Mouse (Mus musculus): ENCODE data around the gene Rps17.
A peak's percentile ranks its signal among the peaks of the same experiment; 100 is the strongest.

Rps17 gene

DNA sequence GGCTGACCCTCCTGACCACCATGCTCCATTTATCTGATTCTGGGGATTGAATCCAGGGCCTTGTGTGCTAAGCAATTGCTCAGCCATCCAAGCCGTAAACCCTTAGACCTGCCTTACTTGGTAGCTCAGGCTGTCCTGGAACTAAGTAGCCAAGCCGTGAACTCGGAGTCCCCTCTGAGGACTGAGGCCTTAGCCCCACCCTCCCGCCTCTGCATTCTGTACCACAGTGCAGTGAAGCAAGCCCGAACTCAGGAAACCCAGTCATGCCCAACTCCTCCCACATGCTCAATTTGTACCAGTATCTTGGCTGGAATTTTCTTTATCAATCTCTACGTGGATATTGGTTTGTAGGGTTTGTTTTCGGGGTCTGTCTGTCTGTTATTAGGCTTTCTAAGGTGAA, 13.2 kb downstream of the Rps17 start:
- DNase-seq = no peak

DNA sequence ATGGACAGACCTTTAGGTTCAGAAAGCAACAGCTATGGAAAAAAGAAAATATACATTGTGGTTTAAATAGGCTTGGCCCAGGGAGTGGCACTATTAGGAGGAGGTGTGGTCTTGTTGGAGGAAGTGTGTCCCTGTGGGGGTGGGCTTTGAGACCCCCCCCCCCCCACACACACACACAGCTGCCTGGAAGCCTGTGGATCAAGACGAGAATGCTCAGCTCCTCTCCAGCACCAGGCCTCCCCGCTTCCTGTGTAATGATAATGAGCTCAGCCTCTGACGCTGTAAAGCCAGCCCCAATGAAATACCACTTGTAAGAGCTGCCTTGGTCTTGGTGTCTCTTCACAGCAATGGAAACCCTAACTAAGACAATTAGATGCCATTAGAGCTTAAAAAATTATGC, 14.3 kb downstream of the Rps17 start:
- DNase-seq = no peak

- no peak for DNase-seq
Measured at GRCm38 (mm10) chr7:81327661-81328060, 17.4 kb downstream of the Rps17 start.

GRCm38 (mm10) chr7:81326859-81327258, 18.2 kb downstream of the Rps17 start:
- no peak for DNase-seq

DNA sequence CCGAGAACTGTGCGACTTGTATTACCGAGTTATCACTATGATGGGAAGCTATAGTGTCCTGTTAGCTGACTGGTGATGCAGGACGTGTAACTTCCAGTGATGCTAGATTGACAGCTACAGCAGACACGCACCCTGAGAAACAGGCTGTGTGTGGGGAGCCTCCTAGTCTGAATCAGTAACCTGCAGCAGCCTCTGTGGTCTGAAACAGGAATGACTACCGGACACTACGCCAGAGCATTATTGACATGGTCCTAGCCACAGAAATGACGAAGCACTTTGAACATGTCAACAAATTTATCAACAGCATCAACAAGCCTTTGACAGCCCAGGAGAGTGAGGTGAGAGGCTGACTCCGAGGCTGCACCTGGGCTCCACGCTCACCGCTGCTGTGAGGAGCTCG, 19.0 kb downstream of the Rps17 start:
- no peak for DNase-seq

DNA sequence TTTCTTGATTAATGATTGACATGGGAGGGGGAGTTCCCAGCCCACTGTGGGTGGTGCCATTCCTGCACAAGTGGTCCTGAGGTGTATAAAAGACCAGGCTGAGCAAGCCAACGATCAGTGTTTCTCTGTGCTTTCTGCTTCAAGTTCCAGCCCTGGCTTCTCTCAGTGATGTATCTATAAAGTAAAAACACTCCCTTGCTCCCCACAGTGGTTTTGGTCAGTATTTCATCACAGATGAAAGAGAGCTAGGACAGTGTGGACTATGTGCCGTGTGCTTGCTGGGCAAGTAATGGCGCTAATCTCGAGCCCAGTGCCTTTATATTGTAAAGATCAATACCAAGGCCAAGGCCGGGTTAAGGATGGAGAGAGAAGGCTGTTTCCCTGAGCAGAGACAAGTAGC, 23.3 kb downstream of the Rps17 start:
- no peak for DNase-seq

GRCm38 (mm10) chr7:81319749-81320148, 25.3 kb downstream of the Rps17 start:
- peak in 1 of 2 experiments; percentile 24 for DNase-seq

DNA sequence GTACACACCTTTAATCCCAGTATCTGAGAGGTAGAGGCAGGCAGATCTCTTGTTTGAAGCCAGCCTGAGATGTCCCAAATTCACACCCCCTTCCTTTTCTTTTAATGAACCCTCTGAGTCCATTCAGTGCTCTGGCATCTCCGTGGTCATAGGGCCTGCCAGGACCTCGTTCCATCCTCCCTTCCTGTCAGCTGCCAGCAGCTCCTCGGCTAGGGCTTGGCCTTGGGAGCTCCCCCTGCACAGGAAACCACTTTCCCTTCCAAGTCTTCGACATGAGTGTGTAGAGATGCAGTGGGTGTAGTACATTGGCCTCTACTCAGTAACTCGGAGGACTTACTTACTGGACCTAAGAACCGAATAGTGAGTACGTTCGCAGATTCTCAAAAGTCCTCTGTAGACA, 29.5 kb downstream of the Rps17 start:
- no peak for DNase-seq

- no peak for DNase-seq
Measured at GRCm38 (mm10) chr7:81311581-81311980, 33.5 kb downstream of the Rps17 start.

GRCm38 (mm10) chr7:81311130-81311529, 33.9 kb downstream of the Rps17 start:
- DNase-seq = no peak

DNA sequence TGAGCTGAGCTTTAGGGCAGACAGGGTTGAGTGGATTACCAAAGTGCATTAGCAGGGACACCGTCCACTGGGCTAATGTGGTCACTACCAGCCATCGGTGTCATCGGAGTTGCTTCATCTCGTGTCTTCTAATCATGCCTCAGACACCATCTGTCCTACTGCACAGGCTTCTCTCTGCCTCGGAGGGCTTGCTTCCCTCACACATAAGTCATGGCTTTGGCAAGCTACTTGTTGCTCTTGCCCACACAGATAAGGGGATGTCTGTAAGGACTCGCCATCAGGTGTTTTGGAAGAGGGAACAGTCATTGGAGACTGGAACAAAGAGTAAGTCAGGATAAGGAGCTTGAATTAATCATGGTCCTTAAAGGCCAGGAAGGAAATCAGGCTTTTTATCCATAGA, 35.8 kb downstream of the Rps17 start:
- DNase-seq = no peak

GRCm38 (mm10) chr7:81307735-81308134, 37.3 kb downstream of the Rps17 start:
- no peak for DNase-seq

DNA sequence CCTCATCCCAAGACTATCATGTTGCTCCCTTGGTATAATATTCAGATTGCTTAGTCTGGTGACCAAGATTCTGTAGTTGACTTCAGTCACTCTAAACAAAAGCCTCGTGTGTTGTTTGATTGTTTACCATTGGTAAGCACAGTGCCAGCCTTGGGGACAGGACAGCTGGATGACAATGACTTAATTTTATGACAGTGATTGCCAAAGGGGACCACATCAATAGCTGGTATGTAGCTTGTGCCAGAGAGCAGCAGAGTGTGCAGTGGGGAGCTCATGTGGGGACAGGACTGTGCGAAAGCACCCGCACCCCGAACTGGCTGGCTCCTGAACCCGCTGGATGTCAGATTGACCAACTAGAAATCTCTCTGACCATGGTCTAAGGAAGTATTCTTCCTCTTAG, 40.4 kb downstream of the Rps17 start:
- DNase-seq = no peak

DNA sequence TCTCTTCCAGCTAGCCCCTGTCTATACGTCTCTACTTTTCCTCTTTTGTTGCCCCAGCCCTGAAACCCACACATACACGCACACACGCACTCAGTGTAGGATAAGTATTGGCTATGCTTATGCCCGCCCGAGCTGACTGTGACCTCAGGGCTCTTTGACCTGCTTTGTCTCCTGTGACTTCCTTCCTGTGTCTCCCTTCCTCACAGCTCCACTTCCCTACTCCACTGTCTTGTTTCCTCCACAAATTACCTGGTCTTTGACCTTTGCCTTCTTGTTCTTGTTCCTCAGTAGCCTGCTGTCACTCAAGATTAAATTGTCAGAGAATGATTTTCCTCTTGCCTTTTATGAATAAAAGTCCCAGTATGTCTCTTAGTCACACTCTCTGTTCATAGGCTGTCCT, 41.0 kb downstream of the Rps17 start:
- DNase-seq = no peak

DNA sequence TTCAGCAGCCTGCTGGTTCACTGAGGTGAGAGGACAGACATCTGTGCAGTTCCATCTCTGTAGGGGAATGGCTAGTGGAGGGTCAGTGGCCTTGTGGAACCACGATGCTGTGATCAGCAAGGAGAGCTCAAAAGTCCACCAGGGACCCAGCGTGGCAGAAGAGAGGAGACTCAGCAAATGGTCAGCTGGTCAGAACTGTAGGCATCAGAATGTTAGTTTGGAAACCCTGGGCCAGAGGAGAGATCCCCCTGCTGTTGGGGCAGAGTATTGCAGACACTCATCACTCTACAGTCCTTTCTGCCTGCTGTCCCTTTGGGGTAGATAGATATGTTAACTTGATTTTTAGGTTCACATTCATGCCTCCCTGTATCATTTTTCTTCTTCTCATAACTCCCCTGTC, 41.4 kb downstream of the Rps17 start:
- peak; percentile 29 for DNase-seq

- DNase-seq = no peak
Measured at GRCm38 (mm10) chr7:81301323-81301722, 43.7 kb downstream of the Rps17 start.

GRCm38 (mm10) chr7:81298206-81298605, 46.8 kb downstream of the Rps17 start:
- DNase-seq = no peak

DNA sequence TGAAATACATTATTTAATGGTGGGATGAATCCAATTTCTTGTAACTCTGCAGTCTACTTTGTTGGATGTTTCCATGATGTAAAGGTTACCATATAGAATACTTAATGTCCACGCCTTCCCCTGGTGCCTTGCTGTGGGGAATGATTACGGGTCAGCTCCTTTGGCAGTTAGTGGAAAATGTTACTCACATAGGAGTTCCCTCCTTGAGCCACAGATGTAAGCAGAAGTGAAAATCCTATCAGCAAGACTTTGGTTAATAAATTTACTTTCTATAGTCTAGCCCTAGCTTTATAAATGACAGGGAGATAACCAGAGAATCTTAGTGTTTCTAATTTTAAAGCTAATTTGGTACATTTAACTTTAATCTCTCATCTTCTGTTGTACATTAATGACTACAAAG, 49.9 kb downstream of the Rps17 start:
- DNase-seq = no peak
